Mouse (Mus musculus): ENCODE results near the gene Pear1. TPM values are rescaled to one million over a fixed set of nuclear protein-coding genes. Genes with fewer than 3 reads are reported as not detected.
A peak's percentile ranks its signal among the peaks of the same experiment; 100 is the strongest.

The Pear1 gene
- polyA plus RNA-seq, 1 experiment from 2014 or later, result 18.2 TPM

DNA sequence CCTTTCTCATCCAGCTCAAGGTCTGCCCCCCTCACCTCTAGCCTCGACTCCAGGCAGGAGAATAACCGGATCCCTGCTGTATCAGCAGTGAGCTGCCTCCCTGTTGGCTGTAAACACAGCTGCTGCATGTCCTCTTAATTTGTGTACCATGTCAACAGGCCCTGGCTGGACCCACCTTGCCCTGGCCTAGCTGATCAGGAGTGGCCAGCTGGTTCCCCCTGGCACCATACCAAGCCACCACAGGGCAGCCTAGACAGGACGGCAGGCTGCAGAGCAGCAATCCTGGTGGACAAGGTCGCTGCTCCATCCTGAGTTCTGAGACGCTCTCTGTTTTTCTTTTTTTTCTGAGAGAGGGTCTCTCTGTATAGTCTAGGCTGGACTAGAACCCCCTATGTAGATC is 22.4 kb downstream of the Pear1 start:
- Histone ChIP-seq H3K27ac (no peak overlapping the region), H3K27me3 (peaks cover 99% of the 10 kb centered on the region), H3K9ac (no peak overlapping the region), H3K4me2 (replicated peaks) (no peak overlapping the region), H3K36me3 (no peaks in the 10 kb centered on the region), H3K4me1 (peaks cover 25% of the 10 kb centered on the region), H3K4me3 (no peak overlapping the region), H3K9me3 (no peaks in the 10 kb centered on the region)
- whole genome bisulfite sequencing, result 61% methylated on average over 5 of the region's 5 CpGs
- no peak for ATAC-seq (ENCODE audit: low FRiP score, low read depth)

DNA sequence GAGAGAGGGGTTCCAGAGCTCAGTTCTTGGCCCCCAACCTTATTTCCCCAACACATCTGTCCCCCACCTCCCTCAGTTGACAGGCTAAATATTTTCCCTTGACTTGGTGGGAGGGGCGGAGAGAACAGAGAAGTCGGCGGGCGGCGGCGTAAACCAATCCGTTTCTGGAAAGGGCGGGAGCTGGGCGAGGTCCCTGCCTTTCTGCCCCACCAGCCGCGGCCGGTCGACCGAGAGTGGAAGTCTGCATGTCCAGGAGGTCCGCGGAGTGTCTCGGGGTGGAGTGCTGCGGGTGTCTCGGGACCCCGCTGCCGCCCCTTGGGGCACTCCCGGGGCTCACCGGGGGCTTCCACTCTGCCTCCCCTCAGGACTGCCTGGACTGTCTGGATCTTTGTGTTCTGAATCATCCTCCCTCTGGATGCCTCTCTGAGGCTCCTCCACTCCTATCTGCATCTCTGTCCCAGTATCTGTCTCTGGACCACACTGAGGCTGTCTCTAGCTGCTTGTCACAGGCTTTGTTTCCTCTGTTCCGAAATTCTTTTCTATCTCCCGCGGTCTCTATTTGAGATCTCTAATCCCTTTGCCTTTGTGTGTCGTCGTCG is 27.3 kb downstream of the Pear1 start, which contains the start of gene Insrr:
Gene Insrr, plus strand, starts transcription at position 216 of the 599 bp plus-strand sequence.
- Histone ChIP-seq H3K4me1 (peaks cover 36% of the 10 kb centered on the region), H3K27me3 (peaks cover 100% of the 10 kb centered on the region), H3K9ac (peak within 1 kb of the TSS; percentile 62), H3K36me3 (no peaks in the 10 kb centered on the region), H3K4me2 (replicated peaks) (peak within 1 kb of the TSS; percentile 75), H3K9me3 (no peaks in the 10 kb centered on the region), H3K4me3 (peak within 1 kb of the TSS; percentile 44), H3K27ac (no peak within 1 kb of the TSS)
- ATAC-seq (ENCODE audit: low FRiP score, low read depth), result no peak
- WGBS, result 1% methylated on average over 29 of the region's 29 CpGs

GRCm38 (mm10) chr3:87795336-87796277 is 28.5 kb downstream of the Pear1 start:
- H3K4me3 ChIP-seq, result peak overlapping the region; percentile 38
- 0 out of 2 replicates have a peak, but pooled peaks have one; percentile 1 for ATAC-seq (ENCODE audit: low FRiP score, low read depth)

GRCm38 (mm10) chr3:87794922-87795325 is 29.2 kb downstream of the Pear1 start, which contains the start of gene Ntrk1:
TSS of gene Ntrk1 (minus strand) at chr3:87795162.
- Histone ChIP-seq H3K27ac (no peak within 1 kb of the TSS), H3K4me2 (replicated peaks) (peak within 1 kb of the TSS; percentile 61), H3K4me1 (peaks cover 38% of the 10 kb centered on the region), H3K9ac (peak within 1 kb of the TSS; percentile 55), H3K27me3 (peaks cover 95% of the 10 kb centered on the region), H3K9me3 (no peaks in the 10 kb centered on the region), H3K36me3 (no peaks in the 10 kb centered on the region), H3K4me3 (peak within 1 kb of the TSS; percentile 38)
- WGBS, result under 1% methylated on average over 47 of the region's 47 CpGs
- ATAC-seq (ENCODE audit: low FRiP score, low read depth), result 0 out of 2 replicates have a peak, but pooled peaks have one; percentile 15

More at GRCm38 (mm10) chr3:87795336-87796277, 28.5 kb downstream of the Pear1 start:
- Histone ChIP-seq H3K27ac (no peak overlapping the region), H3K36me3 (no peaks in the 10 kb centered on the region), H3K27me3 (peaks cover 100% of the 10 kb centered on the region), H3K9me3 (no peaks in the 10 kb centered on the region), H3K4me1 (peaks cover 36% of the 10 kb centered on the region), H3K9ac (peak overlapping the region; percentile 55; the same call in 1 of the 2 replicates), H3K4me2 (replicated peaks) (peak overlapping the region; percentile 61)
- 15% methylated on average over 33 of the region's 33 CpGs for WGBS

GRCm38 (mm10) chr3:87789768-87790167 is 34.3 kb downstream of the Pear1 start:
- H3K4me2 ChIP-seq (replicated peaks), result no peak overlapping the region
- no peaks in the 10 kb centered on the region for H3K36me3 ChIP-seq
- no peak overlapping the region for H3K9ac ChIP-seq
- WGBS, result 25% methylated on average over 5 of the region's 5 CpGs
- no peak overlapping the region for H3K27ac ChIP-seq
- H3K4me1 ChIP-seq, result peaks cover 25% of the 10 kb centered on the region
- no peak for ATAC-seq (ENCODE audit: low FRiP score, low read depth)
- no peak overlapping the region for H3K4me3 ChIP-seq
- H3K27me3 ChIP-seq, result peaks cover 48% of the 10 kb centered on the region
- no peaks in the 10 kb centered on the region for H3K9me3 ChIP-seq

DNA sequence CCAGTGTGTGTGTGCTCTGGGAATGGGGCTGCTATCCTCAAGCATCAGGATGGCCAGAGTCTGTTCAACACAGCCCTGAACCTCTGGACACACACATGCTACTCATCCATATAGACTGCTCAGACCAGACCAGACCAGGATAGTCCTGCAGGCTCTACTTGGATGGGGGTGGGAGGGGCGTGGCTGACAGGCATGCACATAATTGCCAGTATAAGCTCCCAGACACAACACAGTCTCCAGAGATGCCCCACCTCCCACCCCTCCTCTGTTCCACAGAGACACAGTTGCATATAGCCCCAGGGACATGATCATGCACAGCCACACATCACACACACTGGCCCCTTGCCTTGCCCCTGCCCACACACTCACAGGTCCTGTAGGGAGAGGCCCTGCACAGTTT is 34.9 kb downstream of the Pear1 start:
- Histone ChIP-seq H3K27me3 (peaks cover 43% of the 10 kb centered on the region), H3K9ac (no peak overlapping the region), H3K4me3 (no peak overlapping the region), H3K9me3 (no peaks in the 10 kb centered on the region), H3K4me2 (replicated peaks) (no peak overlapping the region), H3K4me1 (peaks cover 22% of the 10 kb centered on the region), H3K36me3 (no peaks in the 10 kb centered on the region), H3K27ac (no peak overlapping the region)
- WGBS, result 69% methylated on average over 1 of the region's 1 CpGs
- no peak for ATAC-seq (ENCODE audit: low FRiP score, low read depth)

DNA sequence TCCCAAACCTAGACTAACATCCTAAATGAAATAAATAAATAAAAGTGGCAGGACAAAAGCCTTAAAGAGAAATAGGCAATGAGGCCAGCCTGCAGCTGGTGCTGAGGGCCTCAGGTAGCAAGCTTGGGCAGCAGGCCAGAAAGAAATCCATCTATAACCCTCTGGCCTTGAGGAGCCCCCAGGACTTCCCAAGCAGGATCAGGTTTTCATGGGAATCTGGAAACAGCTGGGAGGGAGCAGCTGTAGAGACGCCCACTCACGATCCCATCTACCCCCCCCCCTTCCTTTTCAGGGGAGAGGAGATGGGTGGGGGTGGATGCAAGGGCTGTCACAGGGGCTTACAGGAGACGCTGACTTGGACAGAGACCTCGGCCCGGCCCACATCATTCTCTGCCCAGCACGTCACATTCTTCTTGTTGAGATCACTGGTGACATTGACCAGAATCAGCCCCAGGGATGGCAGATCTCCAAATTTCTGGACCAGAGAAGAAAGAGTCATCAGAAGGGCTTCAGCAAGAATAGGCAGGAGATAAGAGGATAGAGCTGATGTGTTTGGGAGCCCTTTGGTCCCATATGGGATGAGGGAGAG is 38.4 kb downstream of the Pear1 start:
- H3K9ac ChIP-seq, result no peak overlapping the region
- no peak overlapping the region for H3K27ac ChIP-seq
- ATAC-seq (ENCODE audit: low FRiP score, low read depth), result peak; percentile 78
- peaks cover 22% of the 10 kb centered on the region for H3K4me1 ChIP-seq
- no peak overlapping the region for H3K4me3 ChIP-seq
- WGBS, result 44% methylated on average over 6 of the region's 6 CpGs
- no peaks in the 10 kb centered on the region for H3K9me3 ChIP-seq
- peaks cover 8% of the 10 kb centered on the region for H3K27me3 ChIP-seq
- H3K36me3 ChIP-seq, result no peaks in the 10 kb centered on the region
- H3K4me2 ChIP-seq (replicated peaks), result no peak overlapping the region

- no peak overlapping the region for H3K4me3 ChIP-seq
- H3K27ac ChIP-seq, result no peak overlapping the region
- no peaks in the 10 kb centered on the region for H3K9me3 ChIP-seq
- 74% methylated on average over 5 of the region's 5 CpGs for WGBS
- no peak overlapping the region for H3K9ac ChIP-seq
- peaks cover 8% of the 10 kb centered on the region for H3K27me3 ChIP-seq
- H3K36me3 ChIP-seq, result no peaks in the 10 kb centered on the region
- peaks cover 22% of the 10 kb centered on the region for H3K4me1 ChIP-seq
- no peak for ATAC-seq (ENCODE audit: low FRiP score, low read depth)
- H3K4me2 ChIP-seq (replicated peaks), result no peak overlapping the region
Observed at GRCm38 (mm10) chr3:87785156-87785555, 39.0 kb downstream of the Pear1 start.

GRCm38 (mm10) chr3:87783282-87784023 is 40.7 kb downstream of the Pear1 start:
- Histone ChIP-seq H3K36me3 (no peaks in the 10 kb centered on the region), H3K27me3 (peaks cover 25% of the 10 kb centered on the region), H3K27ac (no peak overlapping the region), H3K9me3 (no peaks in the 10 kb centered on the region), H3K4me1 (peaks cover 11% of the 10 kb centered on the region), H3K9ac (no peak overlapping the region), H3K4me3 (no peak overlapping the region), H3K4me2 (replicated peaks) (no peak overlapping the region)
- ATAC-seq (ENCODE audit: low FRiP score, low read depth), result no peak
- WGBS, result 83% methylated on average over 25 of the region's 25 CpGs

GRCm38 (mm10) chr3:87779086-87779485 is 45.0 kb downstream of the Pear1 start:
- ATAC-seq (ENCODE audit: low FRiP score, low read depth), result no peak

GRCm38 (mm10) chr3:87778283-87778682 is 45.8 kb downstream of the Pear1 start:
- Histone ChIP-seq H3K4me2 (replicated peaks) (peak overlapping the region; percentile 2; the same call in 1 of the 2 replicates), H3K36me3 (no peaks in the 10 kb centered on the region), H3K4me1 (0 out of 2 replicates have a peak, but pooled peaks cover 3% of the 10 kb centered on the region), H3K4me3 (no peak overlapping the region), H3K9ac (no peak overlapping the region), H3K27me3 (peaks cover 55% of the 10 kb centered on the region), H3K9me3 (no peaks in the 10 kb centered on the region), H3K27ac (no peak overlapping the region)
- 53% methylated on average over 23 of the region's 23 CpGs for WGBS
- ATAC-seq (ENCODE audit: low FRiP score, low read depth), result no peak

More at GRCm38 (mm10) chr3:87779086-87779485, 45.0 kb downstream of the Pear1 start:
- Histone ChIP-seq H3K36me3 (no peaks in the 10 kb centered on the region), H3K4me3 (no peak overlapping the region), H3K9me3 (no peaks in the 10 kb centered on the region), H3K4me1 (0 out of 2 replicates have a peak, but pooled peaks cover 3% of the 10 kb centered on the region), H3K27me3 (peaks cover 55% of the 10 kb centered on the region), H3K27ac (no peak overlapping the region), H3K9ac (no peak overlapping the region), H3K4me2 (replicated peaks) (no peak overlapping the region)
- 38% methylated on average over 2 of the region's 2 CpGs for WGBS
